Mouse (Mus musculus): ENCODE data around the gene Slc23a3. TPM values are rescaled to one million over a fixed set of nuclear protein-coding genes. Genes with fewer than 3 reads are reported as not detected.
A peak's percentile ranks its signal among the peaks of the same experiment; 100 is the strongest.

The Slc23a3 gene
- total RNA-seq (2021): under 1 TPM; 0.56 to 0.57 TPM

DNA sequence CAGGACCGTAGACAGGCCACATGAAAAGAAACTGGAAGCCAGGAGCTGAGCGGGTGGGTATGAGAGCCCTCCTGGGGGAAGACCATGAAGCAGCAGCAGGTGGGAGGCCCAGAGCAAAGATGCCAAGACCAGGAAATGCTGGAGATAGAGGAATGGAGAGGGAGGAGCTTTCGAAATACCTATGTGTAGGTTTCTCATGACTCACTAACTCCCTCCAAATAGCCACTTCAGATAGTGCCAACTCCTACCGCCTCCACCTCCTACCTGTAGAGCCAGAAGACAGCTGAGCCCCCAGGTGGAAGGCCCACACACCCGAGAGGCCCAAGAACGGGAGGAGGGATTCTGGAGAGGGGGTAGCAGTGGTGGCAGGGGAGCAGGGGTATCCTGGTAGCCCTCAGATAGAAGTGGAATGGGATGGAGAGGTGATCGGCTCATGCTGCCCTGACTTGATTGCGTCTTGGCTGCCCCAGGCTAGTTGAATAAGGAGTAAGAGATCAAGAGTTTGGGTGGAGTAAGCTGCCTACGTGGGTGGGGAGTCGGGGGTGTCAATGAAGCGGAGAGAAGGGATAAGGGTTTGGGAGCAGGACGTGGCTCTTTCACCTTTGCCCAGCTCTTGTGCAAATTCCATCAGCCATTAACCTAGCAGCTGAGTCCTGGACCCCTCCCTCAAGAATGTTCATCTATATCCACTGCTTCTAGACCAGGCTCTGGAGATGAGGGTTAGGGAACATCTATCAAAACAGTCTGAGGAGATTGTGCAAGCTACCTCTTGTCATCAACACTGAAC is at the start of gene Slc23a3:
Gene Slc23a3, minus strand, starts transcription at position 470 of the 787 bp plus-strand sequence.
- DNase-seq: no peak
- intact Hi-C loops (cut with DNase I): no loop called here

DNA sequence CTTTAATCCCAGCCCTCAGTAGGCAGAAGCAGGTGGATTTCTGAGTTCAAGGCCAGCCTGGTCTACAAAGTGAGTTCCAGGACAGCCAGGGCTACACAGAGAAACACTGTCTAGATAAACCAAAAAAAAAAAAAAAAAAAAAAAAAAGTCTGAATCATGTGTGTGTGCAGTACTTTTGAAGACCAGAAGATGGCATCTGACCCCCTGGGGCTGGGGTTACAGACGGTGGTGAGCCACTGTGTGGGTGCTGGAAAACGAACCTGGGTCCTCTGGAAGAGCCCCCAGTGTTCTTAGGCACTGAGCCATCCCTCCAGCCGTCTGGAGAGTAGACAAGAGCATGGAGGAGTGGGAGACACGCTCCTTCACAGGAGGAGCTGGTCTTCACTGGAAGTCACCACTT is 48.5 kb upstream of the Slc23a3 start:
- intact Hi-C loops (cut with DNase I): loop anchor here (5.0 kb wide), 1 partner anchor 70 kb away; no protein-coding TSS in a partner anchor
- DNase-seq: no peak

DNA sequence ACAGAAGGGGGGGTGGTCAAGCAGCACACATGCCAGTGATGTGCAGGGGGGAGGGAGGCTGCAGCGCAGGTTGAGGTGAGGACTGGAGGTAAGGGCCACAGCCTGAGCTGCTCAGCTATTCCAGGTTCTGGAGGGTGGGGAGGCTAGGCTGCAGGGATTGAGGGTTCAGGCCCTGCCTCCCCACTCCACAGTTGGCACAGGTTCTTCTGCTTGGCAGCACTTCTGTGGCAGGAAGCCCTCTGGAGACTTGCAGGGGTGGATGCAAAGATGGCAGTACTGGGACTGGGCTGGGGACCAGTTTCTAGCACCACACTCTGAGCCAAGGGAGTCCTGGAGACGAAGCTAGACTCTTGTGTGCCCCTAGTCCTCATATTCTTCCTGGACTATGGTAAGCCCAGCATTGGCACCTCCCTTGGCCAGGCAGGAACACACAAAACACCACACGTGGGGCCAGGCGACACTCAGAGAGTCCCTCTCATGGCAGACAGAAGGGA is 47.7 kb upstream of the Slc23a3 start:
- intact Hi-C loops (cut with DNase I): loop anchor here (5.0 kb wide), 1 partner anchor 71 kb away; no protein-coding TSS in a partner anchor
- DNase-seq: no peak

DNA sequence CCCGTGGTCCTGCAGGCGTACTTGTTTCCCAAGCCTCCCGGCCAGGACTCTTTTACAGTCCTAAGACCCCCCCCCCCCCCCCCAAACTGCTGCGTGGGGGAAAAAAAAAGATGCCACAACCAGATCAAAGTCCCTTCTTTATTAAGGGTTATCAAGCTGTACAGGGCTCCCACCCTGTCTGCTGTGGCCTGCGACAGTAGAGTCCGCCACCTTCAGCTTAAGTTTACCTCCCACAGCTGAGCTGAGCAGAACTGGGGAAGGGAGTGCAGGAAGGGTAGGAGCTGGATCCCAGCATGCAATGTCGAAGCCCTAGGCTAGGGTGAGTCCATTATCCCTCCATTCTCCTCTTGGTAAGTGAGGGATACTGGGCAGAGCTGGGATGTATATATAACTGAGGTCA is 47.1 kb upstream of the Slc23a3 start:
- no peak for DNase-seq
- intact Hi-C loops (cut with DNase I): loop anchor here (5.0 kb wide), 1 partner anchor 72 kb away; no protein-coding TSS in a partner anchor

DNA sequence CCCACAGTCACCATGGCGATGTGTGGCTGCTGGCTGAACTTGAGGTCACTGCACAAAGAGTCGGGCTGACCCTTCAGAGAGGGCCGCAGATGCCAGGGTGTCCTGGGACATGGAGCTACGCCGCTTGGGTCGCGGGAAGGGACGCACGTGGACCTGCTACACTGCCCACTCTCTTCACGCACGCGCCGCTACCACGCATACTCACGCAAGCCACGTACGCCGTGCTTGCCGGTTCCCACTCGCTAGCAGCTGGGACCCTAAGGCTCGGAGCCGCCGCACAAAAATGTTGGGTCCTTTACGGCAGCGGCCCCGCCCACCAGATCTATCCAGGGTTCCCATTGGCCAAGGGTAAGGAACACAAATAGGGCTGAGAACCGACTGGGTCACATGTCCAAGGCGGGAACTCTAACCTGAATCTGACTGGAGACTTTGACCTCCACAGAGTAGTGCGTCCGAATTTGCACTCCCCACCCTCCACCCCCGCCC is 46.5 kb upstream of the Slc23a3 start, which contains the start of gene Abcb6:
Gene Abcb6, minus strand, starts transcription at position 288 of the 486 bp plus-strand sequence.
- peak; percentile 83 to 86 for DNase-seq
- intact Hi-C loops (cut with DNase I): loop anchor here (5.0 kb wide), 1 partner anchor 72 kb away; no protein-coding TSS in a partner anchor

DNA sequence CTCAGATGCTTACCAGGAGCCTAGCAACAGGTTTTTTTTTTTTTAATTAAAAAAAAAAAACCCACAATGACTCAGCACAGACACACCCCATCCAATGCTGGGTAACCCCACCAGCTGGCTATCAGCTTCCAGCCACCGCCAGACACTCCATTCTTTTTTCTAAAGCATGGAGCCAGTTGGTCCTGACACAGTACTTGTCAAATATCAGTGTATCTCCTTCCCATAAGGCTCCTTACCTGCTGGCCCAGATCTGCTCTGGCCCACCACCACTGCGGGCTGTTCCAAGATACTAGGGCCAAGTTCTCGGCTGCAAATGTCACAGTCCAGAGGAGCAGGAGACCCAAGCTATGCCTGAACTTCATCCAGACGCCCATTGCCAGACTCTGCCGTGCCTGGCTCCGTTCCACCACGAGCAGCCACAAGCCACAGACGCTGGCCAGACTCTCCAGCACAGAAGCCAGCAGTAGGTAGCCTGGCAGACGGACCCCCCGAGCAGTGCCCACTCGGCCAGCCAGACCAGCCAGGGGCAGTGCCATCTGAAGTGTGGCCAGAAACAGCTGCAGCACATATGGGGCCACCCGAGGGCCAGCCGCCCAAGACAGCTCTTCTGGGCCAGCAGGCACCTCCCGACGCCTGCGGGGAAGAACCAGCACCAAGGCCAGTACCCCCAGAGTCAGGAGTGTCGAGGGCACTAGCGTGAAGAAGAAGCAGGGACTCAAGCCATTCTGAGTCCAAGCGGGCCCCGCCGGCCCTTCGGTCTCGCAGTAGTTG is 45.8 kb upstream of the Slc23a3 start:
- intact Hi-C loops (cut with DNase I): loop anchor here (5.0 kb wide), 1 partner anchor 73 kb away; no protein-coding TSS in a partner anchor

DNA sequence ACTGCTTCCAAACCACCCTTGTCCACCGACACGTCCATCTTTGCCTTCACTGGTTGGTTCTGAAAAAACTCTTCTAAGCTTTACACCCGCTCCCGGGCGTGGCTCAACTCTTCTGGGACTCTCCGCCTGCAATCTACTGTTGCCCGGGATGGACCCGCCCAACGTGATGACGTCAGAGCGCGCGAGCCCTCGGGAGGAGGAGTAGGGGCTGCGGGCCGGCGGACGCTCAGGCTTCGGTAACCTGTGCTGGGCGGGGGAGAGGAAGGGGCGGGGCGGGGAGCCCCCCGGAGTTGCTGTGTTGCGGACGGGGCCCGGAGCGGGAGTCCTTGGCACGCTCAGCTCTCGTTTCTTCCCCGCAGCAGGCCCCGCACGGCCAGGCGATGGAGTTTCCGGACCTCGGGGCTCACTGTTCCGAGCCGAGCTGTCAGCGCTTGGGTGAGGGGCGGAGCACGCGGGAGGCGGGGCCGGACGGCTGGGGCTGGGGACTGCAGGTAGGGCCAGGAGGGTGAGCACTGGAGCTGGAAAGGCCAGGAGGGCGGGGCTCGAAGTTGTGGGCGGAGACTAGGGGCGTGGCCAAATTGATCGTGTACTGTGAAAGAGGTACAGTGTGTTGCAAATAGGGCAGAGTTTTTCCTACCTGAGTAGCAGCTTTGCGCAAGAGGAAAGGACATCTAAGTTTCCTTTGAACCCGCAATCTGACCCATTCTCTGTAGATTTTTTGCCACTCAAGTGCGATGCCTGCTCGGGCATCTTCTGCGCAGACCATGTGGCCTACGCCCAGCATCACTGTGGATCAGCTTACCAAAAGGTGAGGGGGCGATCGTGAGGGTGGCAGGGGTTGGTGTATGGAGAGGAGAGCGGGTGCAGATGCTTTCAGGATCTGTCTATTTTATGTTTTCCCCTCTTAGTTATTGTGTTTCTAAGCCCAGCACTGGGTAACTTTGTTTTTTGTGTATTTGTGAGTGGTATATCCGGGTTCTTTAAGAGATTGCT is 35.1 kb upstream of the Slc23a3 start, which contains the start of gene Zfand2b:
Gene Zfand2b, plus strand, starts transcription at position 175 of the 993 bp plus-strand sequence.
- intact Hi-C loops (cut with DNase I): loop anchor here (1.0 to 5.0 kb wide), 3 partner anchors 22 to 69 kb away; partner anchors contain the start of gene Dnajb2
- DNase-seq: peak; percentile 97

More for the DNA sequence above, 45.8 kb upstream of the Slc23a3 start:
- DNase-seq: peak; percentile 39 to 55

DNA sequence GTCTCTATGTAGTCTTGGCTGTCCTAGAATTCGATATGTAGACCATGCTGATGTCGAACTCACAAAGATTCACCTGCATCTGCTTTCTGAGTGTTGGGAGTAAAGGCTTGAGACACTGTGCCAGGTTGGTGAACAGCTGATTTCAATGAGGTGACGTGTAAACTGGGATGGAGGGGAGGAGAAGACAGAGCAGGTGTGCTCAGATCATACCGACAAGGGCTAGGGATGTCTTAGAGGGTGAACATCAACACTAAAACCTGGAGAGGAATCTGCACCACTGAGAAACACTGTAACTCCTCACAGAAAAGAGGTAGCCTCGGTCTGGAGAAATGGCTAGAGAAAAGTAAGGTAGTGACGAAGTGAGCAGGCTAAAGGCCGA is 34.4 kb upstream of the Slc23a3 start:
- DNase-seq: no peak
- intact Hi-C loops (cut with DNase I): loop anchor here (1.0 to 5.0 kb wide), 3 partner anchors 23 to 69 kb away; partner anchors contain the start of gene Dnajb2

DNA sequence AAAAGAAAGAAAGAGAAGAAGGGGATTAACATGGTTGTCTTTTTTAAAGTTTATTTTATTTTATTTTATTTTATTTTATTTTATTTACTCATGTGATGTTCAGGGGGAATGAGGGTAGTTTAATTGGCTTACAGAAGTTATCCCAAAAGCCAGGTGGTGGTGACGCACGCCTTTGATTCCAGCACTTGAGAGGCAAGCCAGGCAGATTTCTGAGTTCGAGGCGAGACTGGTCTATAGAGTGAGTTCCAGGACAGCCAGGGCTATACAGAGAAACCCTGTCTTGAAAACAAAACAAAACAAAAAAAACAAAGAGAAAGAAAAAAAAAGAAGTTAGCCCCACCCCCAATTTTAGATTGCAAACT is 26.5 kb upstream of the Slc23a3 start:
- intact Hi-C loops (cut with DNase I): no loop called here
- no peak for DNase-seq

DNA sequence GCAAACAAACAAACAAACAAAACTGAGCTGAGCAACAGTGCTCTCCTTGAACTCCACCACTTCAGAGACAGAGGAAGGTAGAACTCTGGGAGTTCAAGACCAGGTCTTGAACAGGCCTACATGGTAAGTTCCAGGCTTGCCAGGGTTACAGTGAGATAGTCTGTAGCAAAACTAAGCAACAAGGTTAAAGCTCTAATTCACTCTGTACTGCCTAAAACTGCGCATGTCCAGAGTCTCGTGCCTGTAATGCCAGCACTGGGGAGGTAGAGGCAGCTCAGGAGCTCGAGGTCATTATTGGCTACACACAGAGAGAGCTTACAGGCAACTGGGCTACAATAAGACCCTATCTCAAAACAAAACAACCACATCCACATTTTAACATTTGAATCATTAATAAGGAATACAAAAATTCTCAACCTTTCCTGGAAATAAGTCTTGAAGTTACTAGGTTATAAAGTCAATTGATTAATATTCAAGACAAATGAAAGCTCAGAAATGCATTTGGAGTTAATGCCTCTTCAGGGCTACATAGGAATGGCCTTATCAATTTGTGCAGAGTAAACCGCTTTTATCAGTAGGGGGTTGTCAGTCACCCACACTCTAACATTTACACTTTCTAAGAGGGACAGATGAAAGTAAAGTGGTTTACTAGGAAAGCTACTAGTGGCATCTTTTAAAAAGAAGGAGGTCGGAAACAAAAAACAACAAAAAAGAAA is 26.0 kb upstream of the Slc23a3 start:
- no peak for DNase-seq
- intact Hi-C loops (cut with DNase I): no loop called here

DNA sequence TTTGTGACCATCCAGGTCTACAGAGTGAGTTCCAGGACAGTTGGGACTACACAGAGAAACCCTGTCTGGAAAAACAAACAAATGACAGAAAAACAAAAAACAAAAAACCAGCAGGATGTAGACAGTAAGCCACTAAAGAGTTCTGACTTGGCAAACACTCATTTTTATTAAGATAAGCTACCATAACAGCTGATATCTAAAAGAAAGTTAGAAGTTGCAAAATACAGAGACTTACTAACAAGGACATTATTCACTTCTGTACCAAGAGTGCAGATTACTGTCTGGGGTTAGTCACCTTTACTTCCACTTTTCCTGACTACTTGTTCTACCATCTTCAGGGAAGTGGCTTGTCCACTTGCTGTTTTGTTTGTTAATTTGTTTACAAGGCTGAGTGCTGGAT is 25.3 kb upstream of the Slc23a3 start:
- DNase-seq: no peak
- intact Hi-C loops (cut with DNase I): no loop called here

DNA sequence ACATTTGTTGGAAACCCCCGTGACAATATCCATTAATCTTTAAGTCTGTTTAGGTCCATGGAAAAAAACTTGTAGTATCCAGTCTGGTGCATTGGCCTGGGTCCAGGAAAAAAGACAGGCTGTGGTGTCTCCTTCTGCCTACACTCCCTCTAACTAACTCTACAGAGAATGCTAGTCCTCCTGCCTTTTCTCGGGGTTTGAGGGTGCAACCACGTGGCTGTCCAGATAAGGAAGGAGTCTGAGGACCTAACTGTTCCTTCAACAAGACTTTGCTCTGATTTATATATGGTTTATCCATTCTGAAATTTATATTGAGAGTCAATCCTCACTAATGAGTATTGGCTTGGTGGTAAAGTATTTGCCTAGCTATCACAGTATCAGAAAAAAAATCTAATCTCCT is 22.1 kb upstream of the Slc23a3 start:
- intact Hi-C loops (cut with DNase I): no loop called here
- no peak for DNase-seq

DNA sequence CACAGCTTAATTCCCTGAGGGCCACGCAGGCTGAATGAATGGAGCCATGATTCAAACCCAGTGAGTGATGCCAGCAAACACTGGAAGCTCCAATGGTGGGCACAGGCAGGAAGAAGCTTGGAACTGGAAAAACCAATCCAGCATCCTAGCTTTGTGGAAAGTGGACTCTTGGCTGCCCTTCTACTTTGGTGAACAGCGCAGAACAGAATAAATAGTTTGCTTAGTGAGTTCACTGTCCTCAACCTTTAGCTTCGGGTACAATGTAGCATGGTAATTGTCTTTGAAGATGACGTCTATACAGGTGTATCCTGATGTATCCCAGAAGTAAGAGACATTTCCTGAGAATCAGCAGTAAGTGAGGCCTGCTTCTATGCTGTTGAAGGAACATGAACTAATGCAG is 15.0 kb upstream of the Slc23a3 start:
- intact Hi-C loops (cut with DNase I): no loop called here
- no peak for DNase-seq

DNA sequence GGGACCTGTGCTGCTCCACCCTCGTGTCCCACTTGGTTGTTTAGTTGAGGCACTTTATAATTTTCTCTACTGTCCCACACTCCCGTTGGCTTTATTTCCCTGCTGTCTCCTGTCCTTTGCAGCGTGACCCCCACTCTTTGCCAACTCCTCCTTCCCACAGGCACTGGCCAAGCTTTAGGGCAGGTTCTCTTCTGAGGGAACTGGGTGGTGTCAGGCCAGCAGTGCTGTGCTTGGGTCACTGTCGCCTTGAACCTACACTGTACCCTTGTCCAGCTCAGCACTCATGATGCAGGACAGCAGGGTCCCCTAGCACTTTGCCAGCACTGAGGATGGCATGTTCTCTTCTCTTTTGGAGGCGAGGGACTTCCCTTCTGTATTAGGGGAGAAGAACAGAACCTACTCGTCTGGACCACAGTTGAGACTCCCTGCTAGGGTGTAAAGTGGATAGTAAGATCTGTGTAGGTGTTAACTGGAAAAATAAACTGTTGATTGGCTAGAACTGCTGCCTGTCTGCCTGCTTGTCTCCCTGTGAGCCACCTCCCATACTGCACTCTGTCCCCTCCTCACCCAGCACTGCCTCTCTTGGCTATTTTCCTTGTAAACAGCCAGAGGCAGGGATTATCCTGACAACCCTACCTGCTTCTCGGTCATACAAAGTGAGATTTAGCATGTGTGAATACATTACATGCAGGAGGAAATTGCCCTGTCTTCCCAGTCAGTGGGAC is 13.9 kb upstream of the Slc23a3 start:
- intact Hi-C loops (cut with DNase I): no loop called here
- no peak for DNase-seq

DNA sequence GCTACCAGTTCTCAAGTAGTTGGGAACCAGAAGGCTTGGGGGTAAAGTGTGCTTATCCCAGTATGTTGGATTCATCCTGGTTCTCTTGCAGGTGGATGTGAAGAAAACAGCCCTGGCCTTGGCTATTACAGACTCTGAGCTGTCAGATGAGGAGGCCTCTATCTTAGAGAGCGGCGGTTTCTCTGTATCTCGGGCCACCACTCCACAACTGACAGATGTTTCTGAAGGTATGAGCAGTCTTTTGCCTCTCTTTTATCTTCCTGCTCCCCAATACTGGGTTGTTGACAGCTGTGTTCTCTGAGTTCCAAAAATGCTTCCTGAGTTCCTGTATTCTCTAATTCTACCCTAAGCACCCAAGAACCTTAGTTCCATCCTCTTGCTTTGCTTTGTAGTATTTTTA is 11.9 kb upstream of the Slc23a3 start:
- intact Hi-C loops (cut with DNase I): no loop called here
- no peak for DNase-seq

DNA sequence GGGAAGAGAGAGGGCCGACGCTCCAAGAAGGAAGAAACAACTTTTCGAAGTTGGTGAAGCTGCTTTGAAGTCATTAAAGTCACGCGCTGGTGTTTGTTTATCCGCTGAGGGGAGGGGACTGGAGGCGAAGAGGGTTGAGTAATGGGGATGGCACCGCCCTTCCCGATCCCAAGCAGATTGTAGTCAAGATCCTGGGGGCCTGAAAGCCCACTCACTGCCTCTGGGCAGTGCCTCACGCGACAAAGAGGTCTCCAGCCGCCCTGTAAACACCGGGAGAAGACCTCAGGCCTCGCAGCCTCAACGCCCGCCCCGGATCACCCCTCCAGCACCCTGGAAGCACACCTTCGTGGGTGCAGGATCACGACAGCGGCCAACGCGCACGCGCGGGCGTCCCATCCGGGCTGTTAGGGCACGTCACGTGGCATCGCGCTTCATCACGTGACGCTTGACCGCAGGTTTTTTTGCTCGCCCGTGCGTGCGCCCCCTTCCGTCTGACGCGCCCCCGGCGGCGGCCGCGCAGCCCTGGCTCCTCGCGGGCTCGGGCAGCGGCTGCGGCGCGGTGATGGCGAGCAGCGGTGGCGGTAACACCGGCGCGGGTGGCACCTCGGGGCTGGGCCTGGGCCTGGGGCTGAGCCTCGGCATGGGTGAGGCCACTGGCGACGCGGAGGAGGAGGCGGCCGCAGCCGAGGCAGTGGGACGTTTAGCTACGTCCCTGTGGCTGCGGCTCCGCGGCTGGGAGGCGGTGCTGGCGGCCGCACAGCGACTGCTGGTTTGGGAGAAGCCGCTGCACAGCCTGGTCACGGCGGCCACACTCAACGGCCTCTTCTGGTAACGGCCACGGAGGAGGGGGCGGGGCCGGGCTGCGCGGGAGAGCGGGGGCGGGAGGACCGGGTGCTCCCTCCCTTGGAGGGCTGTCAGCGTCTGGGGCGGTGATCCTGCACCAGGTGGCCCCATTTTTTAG is 8.9 kb upstream of the Slc23a3 start, which contains the start of the genes Cnppd1 and Retreg2:
Gene Cnppd1, minus strand, starts transcription at position 411 of the 961 bp plus-strand sequence.
Gene Retreg2, plus strand, starts transcription at position 478 of the 961 bp plus-strand sequence.
- peak; percentile 95 to 99 for DNase-seq
- intact Hi-C loops (cut with DNase I): loop anchor here (1.0 kb wide), 1 partner anchor 26 kb away; the partner anchor contains the start of gene Zfand2b

Measured in heart, postnatal 36 days (tissue).